Mouse (Mus musculus): ENCODE measurements at regions not wholly inside any gene's neighbourhood (a gene's known extent, or its start where the extent isn't known, plus 50 kb on each side); places are given as distances from the start of the nearest gene placed in this dataset.
"Not testable (repeated sequence)": the region's sequence is repeated elsewhere in the genome, so short reads cannot be mapped to it uniquely, and the experiment has no call there.

DNA sequence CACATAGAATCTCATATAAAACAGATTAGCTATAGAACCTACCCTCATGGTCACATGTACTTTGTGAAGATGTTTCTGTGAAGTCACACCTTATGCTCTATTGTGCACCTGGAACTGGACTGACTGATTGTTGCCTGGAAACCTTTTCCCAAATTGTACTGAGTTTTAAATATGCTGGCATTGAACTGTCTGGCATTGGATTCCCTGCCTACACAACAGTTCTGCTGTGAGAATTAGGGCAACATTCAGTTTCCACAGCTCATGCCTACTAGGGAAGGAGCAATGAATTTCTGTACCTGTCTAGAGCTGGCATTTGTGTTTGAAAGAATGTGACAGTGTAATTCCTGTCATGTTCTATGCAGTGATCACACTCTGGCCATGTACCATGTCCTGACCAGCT lies 60.4 kb upstream of the Poc5 start:
- H3K27ac ChIP-seq, result peak overlapping the region; percentile 80
- H3K4me3 ChIP-seq, result no peak overlapping the region
- TF ChIP-seq CTCF (conservative IDR thresholded peaks at IDR 0.05), result no peak
- peak; percentile 19 to 32 for DNase-seq (ENCODE audit: low spot score in 2 of 2)

GRCm38 (mm10) chr13:96324636-96325035 lies 63.5 kb upstream of the Poc5 start:
- no peak for DNase-seq (ENCODE audit: low spot score in 2 of 2)
- no peak overlapping the region for H3K4me3 ChIP-seq
- H3K27ac ChIP-seq, result no peak overlapping the region
- no peak for TF ChIP-seq CTCF (conservative IDR thresholded peaks at IDR 0.05)

- DNase-seq (ENCODE audit: low spot score in 2 of 2); H3K4me3 ChIP-seq; H3K27ac ChIP-seq: not testable (repeated sequence)
Observed at GRCm38 (mm10) chr13:96317161-96317560, 70.9 kb upstream of the Poc5 start.

DNA sequence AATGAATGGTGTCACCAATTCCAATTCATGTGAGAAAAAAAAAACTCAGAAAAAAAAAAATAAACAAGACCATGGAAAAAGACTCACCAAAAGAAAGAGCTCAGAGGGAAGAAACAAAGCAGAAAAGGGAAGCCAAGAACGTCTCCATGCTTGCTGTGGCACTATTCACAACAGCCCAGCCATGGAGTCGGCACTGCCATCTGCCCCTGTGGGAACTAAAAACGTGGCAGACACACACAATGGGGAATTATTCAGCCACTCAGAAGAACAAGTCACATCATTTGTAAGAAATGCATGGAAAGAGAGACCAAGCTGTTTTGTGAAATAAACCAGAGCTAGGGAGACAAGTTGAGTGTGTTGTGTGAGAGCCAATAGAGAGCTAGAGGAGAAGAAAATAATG lies 74.9 kb upstream of the Poc5 start:
- Histone ChIP-seq H3K27ac (no peak overlapping the region), H3K4me3 (no peak overlapping the region)
- TF ChIP-seq CTCF (conservative IDR thresholded peaks at IDR 0.05), result no peak
- no peak for DNase-seq (ENCODE audit: low spot score in 2 of 2)

- DNase-seq (ENCODE audit: low spot score in 2 of 2), result no peak
- no peak overlapping the region for H3K4me3 ChIP-seq
- TF ChIP-seq CTCF (conservative IDR thresholded peaks at IDR 0.05), result 0 out of 2 replicates have a peak, but pooled peaks have one; percentile 11
- no peak overlapping the region for H3K27ac ChIP-seq
Observed at GRCm38 (mm10) chr13:96302495-96302894, 85.6 kb upstream of the Poc5 start.

- no peak overlapping the region for H3K27ac ChIP-seq
- no peak for DNase-seq (ENCODE audit: low spot score in 2 of 2)
- no peak overlapping the region for H3K4me3 ChIP-seq
- TF ChIP-seq CTCF (conservative IDR thresholded peaks at IDR 0.05), result no peak
Observed at GRCm38 (mm10) chr13:96287797-96288196, 100.3 kb upstream of the Poc5 start.

- H3K4me3 ChIP-seq, result no peak overlapping the region
- TF ChIP-seq CTCF (conservative IDR thresholded peaks at IDR 0.05), result no peak
- H3K27ac ChIP-seq, result no peak overlapping the region
- no peak for DNase-seq (ENCODE audit: low spot score in 2 of 2)
Observed at GRCm38 (mm10) chr13:96269946-96270345, 118.1 kb upstream of the Poc5 start.

- DNase-seq (ENCODE audit: low spot score in 2 of 2), result no peak
- H3K27ac ChIP-seq, result no peak overlapping the region
- no peak for TF ChIP-seq CTCF (conservative IDR thresholded peaks at IDR 0.05)
- no peak overlapping the region for H3K4me3 ChIP-seq
Observed at GRCm38 (mm10) chr13:96256001-96256400, 123.6 kb upstream of the Sv2c start.

GRCm38 (mm10) chr13:96254391-96254790 lies 122.0 kb upstream of the Sv2c start:
- Histone ChIP-seq H3K27ac (no peak overlapping the region), H3K4me3 (no peak overlapping the region)
- DNase-seq (ENCODE audit: low spot score in 2 of 2), result no peak
- no peak for TF ChIP-seq CTCF (conservative IDR thresholded peaks at IDR 0.05)

DNA sequence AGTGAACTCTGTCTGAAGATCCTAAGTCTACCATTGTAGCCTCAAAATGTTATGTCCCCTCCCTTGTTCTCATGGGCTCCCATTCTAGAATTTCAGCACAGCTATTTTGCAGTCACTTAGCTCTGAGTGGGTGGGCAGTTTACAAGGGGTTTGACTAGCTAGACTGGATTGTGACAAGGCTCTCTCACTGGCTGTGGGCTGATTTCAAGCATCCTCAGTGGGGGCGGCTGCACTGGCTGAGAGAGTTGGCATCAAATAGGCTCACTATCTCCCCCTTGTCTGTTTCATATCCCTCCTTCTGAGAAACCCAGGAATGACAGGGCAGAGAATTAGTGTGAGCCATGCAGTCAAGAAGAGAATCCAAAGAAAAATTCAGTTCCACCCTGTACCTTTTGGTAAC lies 88.4 kb upstream of the Sv2c start:
- no peak for DNase-seq (ENCODE audit: low spot score in 2 of 2)
- H3K4me3 ChIP-seq, result no peak overlapping the region
- no peak for TF ChIP-seq CTCF (conservative IDR thresholded peaks at IDR 0.05)
- no peak overlapping the region for H3K27ac ChIP-seq

DNA sequence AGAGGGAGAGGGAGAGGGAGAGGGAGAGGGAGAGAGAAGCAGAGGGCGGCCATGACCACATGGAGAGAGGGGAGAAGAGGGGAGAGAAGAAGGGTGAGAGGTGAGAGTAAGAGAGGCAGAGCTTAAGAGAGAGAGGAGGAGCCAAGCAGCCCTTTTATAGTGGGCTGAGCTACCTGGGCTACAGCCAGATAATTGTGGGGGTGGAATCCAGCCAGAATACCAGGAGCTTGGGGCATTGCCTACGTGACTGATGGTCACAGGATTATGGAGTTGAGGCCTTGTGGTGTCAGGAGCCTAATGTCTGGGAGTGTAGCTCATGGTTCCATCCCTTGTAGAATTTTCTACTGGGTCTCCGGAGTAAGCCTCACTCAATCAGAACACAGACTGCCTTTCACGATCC lies 83.1 kb upstream of the Sv2c start:
- TF ChIP-seq CTCF (conservative IDR thresholded peaks at IDR 0.05), result no peak
- DNase-seq (ENCODE audit: low spot score in 2 of 2), result no peak
- H3K27ac ChIP-seq, result no peak overlapping the region
- no peak overlapping the region for H3K4me3 ChIP-seq

DNA sequence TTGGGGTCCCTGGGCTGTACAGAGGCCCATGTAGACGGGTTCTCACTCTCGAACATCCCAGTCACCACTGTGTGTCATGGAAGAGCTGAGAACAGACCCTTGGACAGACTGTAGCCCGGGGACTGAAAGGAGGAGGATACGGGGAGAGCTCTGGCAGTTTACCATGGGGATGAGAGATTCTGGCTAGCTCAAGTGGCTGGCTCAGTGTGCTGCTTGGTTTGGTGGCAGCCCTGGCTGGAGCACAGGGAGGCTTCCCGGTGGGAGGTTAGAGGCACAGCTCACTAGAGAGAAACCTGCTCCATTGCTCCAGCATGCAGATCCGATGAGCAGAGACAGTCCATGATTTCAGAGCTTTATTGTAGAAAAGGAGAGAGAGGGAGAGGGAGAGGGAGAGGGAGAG lies 82.7 kb upstream of the Sv2c start:
- no peak for DNase-seq (ENCODE audit: low spot score in 2 of 2)
- no peak for TF ChIP-seq CTCF (conservative IDR thresholded peaks at IDR 0.05)
- H3K27ac ChIP-seq, result no peak overlapping the region
- no peak overlapping the region for H3K4me3 ChIP-seq

GRCm38 (mm10) chr13:96206072-96206471 lies 73.7 kb upstream of the Sv2c start:
- Histone ChIP-seq H3K27ac (no peak overlapping the region), H3K4me3 (no peak overlapping the region)
- TF ChIP-seq CTCF (conservative IDR thresholded peaks at IDR 0.05), result no peak
- DNase-seq (ENCODE audit: low spot score in 2 of 2), result no peak

GRCm38 (mm10) chr13:96188618-96189017 lies 56.2 kb upstream of the Sv2c start:
- Histone ChIP-seq H3K27ac (0 out of 2 replicates have a peak overlapping the region, but pooled peaks have one; percentile 23), H3K4me3 (no peak overlapping the region)
- TF ChIP-seq CTCF (conservative IDR thresholded peaks at IDR 0.05), result no peak
- DNase-seq (ENCODE audit: low spot score in 2 of 2), result peak in 1 of 2 experiments; percentile 6
